Mouse (Mus musculus) cerebral cortex, adult 2 months (tissue): Measurements from ENCODE around the gene Rasal2.

Source experiments
- WGBS: fragments of 180-500 bp; shearing (Covaris S2); methylation state at CpG from one replicate; pipeline ENCODE4 v1.1.7; 2018; 5-methylcytosine and 5-hydroxymethylcytosine counted together

The Rasal2 gene

GRCm38 (mm10) chr1:157439973-157440641, 27.7 kb upstream of the Rasal2 start:
- 31% methylated on average over 14 of the region's 14 CpGs for WGBS

GRCm38 (mm10) chr1:157439101-157439500, 26.7 kb upstream of the Rasal2 start:
- WGBS = 72% methylated on average over 4 of the region's 4 CpGs

GRCm38 (mm10) chr1:157438290-157438689, 25.9 kb upstream of the Rasal2 start:
- WGBS = 86% methylated on average over 2 of the region's 2 CpGs

DNA sequence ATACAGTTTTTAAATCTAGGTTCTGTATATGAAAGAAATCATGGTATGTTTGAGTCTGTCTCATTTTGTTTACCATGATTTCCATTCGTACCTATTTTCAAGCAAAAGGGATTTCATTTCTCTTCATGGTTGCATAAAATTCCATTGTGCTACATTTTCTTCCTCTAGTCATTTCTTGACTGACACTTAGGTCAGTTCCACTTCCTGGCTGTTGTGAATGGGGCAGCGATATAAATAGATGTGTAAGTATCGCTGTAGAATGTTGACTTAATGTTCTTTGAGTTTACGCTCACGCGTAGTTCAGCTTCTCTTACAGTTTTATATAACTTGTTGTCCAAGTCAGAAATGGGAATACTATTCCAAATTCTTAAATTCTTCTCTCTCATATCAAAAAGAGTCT, 23.5 kb upstream of the Rasal2 start:
- WGBS = 66% methylated on average over 6 of the region's 6 CpGs

GRCm38 (mm10) chr1:157434404-157434803, 22.0 kb upstream of the Rasal2 start:
- 93% methylated on average over 4 of the region's 4 CpGs for WGBS

DNA sequence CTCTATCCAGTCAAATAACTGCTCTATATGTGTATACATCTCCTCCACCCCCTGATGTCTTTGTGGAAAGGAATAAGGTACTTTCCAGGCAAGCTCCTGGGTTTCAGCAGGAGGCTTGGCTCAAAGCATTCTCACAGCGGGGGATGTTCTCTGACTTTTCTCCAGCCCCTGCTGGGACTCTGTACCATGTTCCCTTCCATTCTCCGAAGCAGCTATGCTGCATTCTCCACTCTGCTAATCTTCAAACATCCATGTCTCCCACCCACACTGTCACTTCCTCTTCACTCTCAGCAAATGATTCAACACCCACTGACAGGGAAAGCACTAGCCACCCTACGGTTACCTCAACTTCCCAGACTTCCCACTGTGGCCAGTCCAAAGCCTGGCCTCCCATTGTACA, 20.9 kb upstream of the Rasal2 start:
- WGBS = 30% methylated on average over 3 of the region's 3 CpGs

GRCm38 (mm10) chr1:157428366-157428765, 16.0 kb upstream of the Rasal2 start:
- WGBS = 85% methylated on average over 3 of the region's 3 CpGs

GRCm38 (mm10) chr1:157427604-157428003, 15.2 kb upstream of the Rasal2 start:
- WGBS = 59% methylated on average over 4 of the region's 4 CpGs

DNA sequence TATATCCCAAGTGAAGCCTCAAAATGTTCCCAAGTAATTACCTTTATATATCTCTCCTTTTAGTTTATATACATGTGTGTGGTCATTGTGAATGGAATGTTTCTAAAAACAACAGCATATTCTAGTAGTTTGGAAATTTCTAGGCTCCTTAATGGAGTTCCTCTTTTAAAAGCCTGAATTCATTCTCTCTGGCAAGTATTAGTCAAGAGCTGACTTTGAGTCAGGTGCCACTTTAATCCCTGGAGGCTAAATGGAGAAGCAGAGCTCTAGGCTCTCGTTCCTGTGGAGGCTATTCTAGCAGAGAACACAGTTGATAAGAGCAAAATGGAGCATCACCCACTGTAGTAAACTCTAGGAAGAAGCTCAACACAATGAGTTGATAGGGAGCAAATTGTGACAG, 14.5 kb upstream of the Rasal2 start:
- 43% methylated on average over 1 of the region's 1 CpGs for WGBS

- 40% methylated on average over 8 of the region's 8 CpGs for WGBS
Measured at GRCm38 (mm10) chr1:157425741-157426427, 13.5 kb upstream of the Rasal2 start.

GRCm38 (mm10) chr1:157417861-157418260, 5.5 kb upstream of the Rasal2 start:
- 37% methylated on average over 7 of the region's 7 CpGs for WGBS

DNA sequence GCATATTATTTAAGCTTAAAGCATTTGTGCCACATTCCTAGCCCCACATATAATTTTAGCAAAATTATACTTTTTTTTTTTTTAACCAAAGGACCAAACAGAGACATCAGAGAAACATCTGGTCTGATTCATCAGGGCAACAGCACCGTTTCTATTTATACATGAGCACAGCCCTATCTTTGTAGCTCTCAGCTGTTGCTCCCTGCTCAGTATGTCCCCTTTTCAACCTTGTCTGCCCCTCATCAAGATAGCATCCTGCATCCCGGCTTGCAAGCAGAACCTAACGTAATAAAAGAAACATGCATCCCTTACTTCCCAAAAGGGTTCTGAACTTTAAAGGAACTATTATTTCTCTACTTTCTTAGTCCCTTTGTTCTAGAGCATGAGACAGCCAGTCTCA, 5.0 kb upstream of the Rasal2 start:
- 22% methylated on average over 3 of the region's 3 CpGs for WGBS

- WGBS = 77% methylated on average over 2 of the region's 2 CpGs
Measured at GRCm38 (mm10) chr1:157416628-157417027, 4.2 kb upstream of the Rasal2 start.

DNA sequence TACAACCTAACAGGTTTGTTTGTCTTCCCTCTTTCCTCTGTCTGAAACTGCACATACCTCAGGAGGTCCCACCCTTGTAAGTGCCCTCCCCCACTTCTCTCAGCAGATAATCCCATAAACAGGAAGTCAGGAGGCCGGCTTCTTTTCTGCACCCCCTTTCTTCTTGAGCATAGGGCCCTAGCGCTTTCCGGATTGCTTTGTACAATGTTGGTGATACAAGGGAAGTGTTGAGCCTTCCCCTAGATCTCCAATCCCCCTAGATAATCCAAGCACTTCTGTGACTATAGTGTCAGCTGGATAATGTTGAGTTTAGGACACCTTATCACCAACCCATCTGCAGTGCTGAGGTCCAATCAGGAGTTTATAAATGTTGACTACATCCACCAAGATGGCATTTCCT, 3.4 kb upstream of the Rasal2 start:
- WGBS = 73% methylated on average over 3 of the region's 3 CpGs

- WGBS = 1% methylated on average over 77 of the region's 85 CpGs
Measured at GRCm38 (mm10) chr1:157411711-157412380, 549 bp downstream of the Rasal2 start.

DNA sequence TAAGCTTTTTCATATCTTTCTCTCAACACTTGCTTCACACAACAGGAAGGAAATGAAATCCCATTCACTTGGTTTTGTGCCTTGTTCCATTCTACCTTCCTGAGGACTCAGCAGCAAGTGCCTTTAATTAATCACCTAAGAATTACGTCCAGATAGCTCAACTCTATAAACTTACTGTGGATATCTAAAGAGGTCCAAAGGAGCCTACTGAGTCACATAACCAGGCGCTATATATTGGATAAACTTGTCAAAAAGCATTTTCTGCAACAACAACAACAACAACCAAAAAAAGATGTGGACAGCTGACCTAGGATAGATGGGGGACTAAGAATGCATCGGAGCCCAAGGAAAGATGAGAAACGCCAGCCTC, 1.1 kb downstream of the Rasal2 start:
- 0% methylated on average over 4 of the region's 4 CpGs for WGBS

GRCm38 (mm10) chr1:157410937-157411336, 1.5 kb downstream of the Rasal2 start:
- 9% methylated on average over 8 of the region's 8 CpGs for WGBS

- 37% methylated on average over 2 of the region's 2 CpGs for WGBS
Measured at GRCm38 (mm10) chr1:157409648-157410047, 2.7 kb downstream of the Rasal2 start.

DNA sequence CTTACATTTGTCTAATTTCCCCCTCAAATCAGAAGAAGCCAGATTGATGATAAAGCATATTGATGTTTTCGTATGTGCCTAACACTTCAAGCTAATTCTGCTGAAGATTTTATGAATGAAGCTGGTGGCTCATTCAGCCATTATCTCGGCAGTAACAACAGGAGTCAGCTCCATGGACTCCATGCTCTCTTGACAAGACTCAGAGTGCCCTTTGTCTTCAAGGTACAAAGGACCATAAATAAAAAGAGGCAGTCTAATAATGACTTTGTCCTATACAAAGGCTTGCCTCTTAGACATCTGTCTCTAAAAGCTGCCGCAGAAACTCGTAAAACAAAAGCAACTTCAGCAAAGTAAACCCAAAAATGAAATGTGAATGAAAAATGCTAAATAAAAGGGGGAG, 24.4 kb downstream of the Rasal2 start:
- whole genome bisulfite sequencing = 53% methylated on average over 4 of the region's 4 CpGs

GRCm38 (mm10) chr1:157380694-157381093, 31.7 kb downstream of the Rasal2 start:
- WGBS = 66% methylated on average over 2 of the region's 2 CpGs

- WGBS = 97% methylated on average over 2 of the region's 2 CpGs
Measured at GRCm38 (mm10) chr1:157370397-157370796, 42.0 kb downstream of the Rasal2 start.

GRCm38 (mm10) chr1:157368316-157368715, 44.1 kb downstream of the Rasal2 start:
- 65% methylated on average over 5 of the region's 5 CpGs for WGBS

GRCm38 (mm10) chr1:157346661-157347060, 65.7 kb downstream of the Rasal2 start:
- WGBS = 74% methylated on average over 1 of the region's 1 CpGs
